Mouse (Mus musculus) heart, embryonic 16.5 days (tissue): ENCODE measurements around the gene Sik3. TPM values are rescaled to one million over a fixed set of nuclear protein-coding genes. Genes with fewer than 3 reads are reported as not detected.

Experiments used
- ATAC-seq: fragments of 200-750 bp; cut with Nextera tagmentation; replicated peaks from 2 replicates; pipeline ENCODE4 v1.8.0; 2017; ENCODE audit warnings: moderate number of reproducible peaks; ENCODE audit not compliant: insufficient read depth, low FRiP score; ENCODE audit errors: extremely low read depth
- H3K27ac ChIP-seq: fragments of 300-500 bp; sonication (generic); 2 replicates; pipeline ENCODE4 v1.5.1; 2014; ENCODE audit warnings: mild to moderate bottlenecking, low read length, control low read depth, moderate library complexity
- H3K27me3 ChIP-seq: fragments of 300-500 bp; sonication (generic); 2 replicates; pipeline ENCODE4 v1.6.1; 2014; ENCODE audit warnings: low read length, mixed read lengths; ENCODE audit not compliant: control insufficient read depth, insufficient read depth
- H3K36me3 ChIP-seq: fragments of 300-500 bp; sonication (generic); 2 replicates; pipeline ENCODE4 v1.6.1; 2014; ENCODE audit not compliant: control insufficient read depth, insufficient read depth
- H3K4me1 ChIP-seq: fragments of 300-500 bp; sonication (generic); 2 replicates; pipeline ENCODE4 v1.6.1; 2014; ENCODE audit warnings: low read length, mixed read lengths; ENCODE audit not compliant: control insufficient read depth, insufficient read depth
- H3K4me2 ChIP-seq: fragments of 300-500 bp; sonication (generic); 2 replicates; pipeline ENCODE4 v1.6.1; 2014; ENCODE audit warnings: low read depth, mild to moderate bottlenecking, control low read depth, low read length
- H3K4me3 ChIP-seq: fragments of 300-500 bp; sonication (generic); 2 replicates; pipeline ENCODE4 v1.5.1; 2014; ENCODE audit warnings: mild to moderate bottlenecking, control low read depth, low read length
- H3K9ac ChIP-seq: fragments of 300-500 bp; sonication (generic); 2 replicates; pipeline ENCODE4 v1.6.1; 2014; ENCODE audit warnings: low read length, control low read depth
- H3K9me3 ChIP-seq: fragments of 300-500 bp; sonication (generic); replicated peaks from 2 replicates; pipeline ENCODE4 v1.6.1; 2016; ENCODE audit warnings: low read length; ENCODE audit not compliant: control insufficient read depth
- WGBS: fragments of 180-500 bp; shearing (Covaris S2); extraction: QIAGEN DNeasy Blood & Tissue Kit; methylation state at CpG from one replicate; pipeline ENCODE4 v1.1.7; 2014; 5-methylcytosine and 5-hydroxymethylcytosine counted together
- polyA plus RNA-seq: library from polyadenylated mRNA; unstranded; fragments of >200 nt; fragmentation: Nextera tagmentation; extraction: Ambion mirVana; gene quantifications from 2 replicates; pipeline ENCODE4 v1.2.1, GENCODE M21; 2015

Gene Sik3
- polyA plus RNA-seq, 1 experiment from 2014 or later: 5.1 TPM

- Histone ChIP-seq H3K27ac (no peak overlapping the region), H3K27me3 (peaks cover 16% of the 10 kb centered on the region), H3K4me3 (no peak overlapping the region), H3K36me3 (no peaks in the 10 kb centered on the region), H3K9ac (no peak overlapping the region), H3K4me2 (no peak overlapping the region), H3K9me3 (no peaks in the 10 kb centered on the region), H3K4me1 (peaks cover 6% of the 10 kb centered on the region)
- ATAC-seq: no peak
- 78% methylated on average over 5 of the region's 5 CpGs for WGBS
Measured at GRCm38 (mm10) chr9:46269125-46269524, 256.5 kb downstream of the Sik3 start.

- Histone ChIP-seq H3K9me3 (no peaks in the 10 kb centered on the region), H3K27me3 (peaks cover 16% of the 10 kb centered on the region), H3K4me2 (no peak overlapping the region), H3K4me3 (no peak overlapping the region), H3K27ac (no peak overlapping the region), H3K9ac (no peak overlapping the region), H3K4me1 (peaks cover 9% of the 10 kb centered on the region), H3K36me3 (peaks cover 12% of the 10 kb centered on the region)
- ATAC-seq: no peak
- 81% methylated on average over 4 of the region's 4 CpGs for WGBS
Measured at GRCm38 (mm10) chr9:46270782-46271181, 258.2 kb downstream of the Sik3 start.

GRCm38 (mm10) chr9:46272070-46272469 lies 259.4 kb downstream of the Sik3 start:
- H3K4me3 ChIP-seq: peak overlapping the region; percentile 95
- peaks cover 16% of the 10 kb centered on the region for H3K27me3 ChIP-seq
- 0 out of 2 replicates have a peak, but pooled peaks have one; percentile 31 for ATAC-seq
- WGBS: 71% methylated on average over 9 of the region's 9 CpGs
- H3K36me3 ChIP-seq: peaks cover 21% of the 10 kb centered on the region
- H3K4me1 ChIP-seq: peaks cover 9% of the 10 kb centered on the region
- peak overlapping the region; percentile 69 for H3K4me2 ChIP-seq
- no peaks in the 10 kb centered on the region for H3K9me3 ChIP-seq
- H3K27ac ChIP-seq: no peak overlapping the region
- no peak overlapping the region for H3K9ac ChIP-seq

GRCm38 (mm10) chr9:46272677-46273454 lies 260.2 kb downstream of the Sik3 start, which contains the start of gene Zpr1:
Zpr1 (plus strand) TSS chr9:46273064.
- Histone ChIP-seq H3K27ac (peak within 1 kb of the TSS; percentile 67), H3K36me3 (peaks cover 26% of the 10 kb centered on the region), H3K4me2 (peak within 1 kb of the TSS; percentile 89), H3K4me3 (peak within 1 kb of the TSS; percentile 95), H3K9ac (peak within 1 kb of the TSS; percentile 83), H3K4me1 (peaks cover 9% of the 10 kb centered on the region), H3K27me3 (peaks cover 16% of the 10 kb centered on the region), H3K9me3 (no peaks in the 10 kb centered on the region)
- peak; percentile 90 for ATAC-seq
- WGBS: 5% methylated on average over 42 of the region's 45 CpGs

Other genes with a start within 250 kb of the Sik3 start
- 14.3 and 14.7 TPM in 2 replicates for gene Cep164, start 184.1 kb upstream of the Sik3 start, polyA plus RNA-seq
- gene Bace1, start 174.2 kb upstream of the Sik3 start, polyA plus RNA-seq: 20.0 and 23.8 TPM in 2 replicates
- 18.7 and 19.9 TPM in 2 replicates for gene Pcsk7, start 106.3 kb upstream of the Sik3 start, polyA plus RNA-seq
- 38.0 and 42.3 TPM in 2 replicates for gene Rnf214, start 105.9 kb upstream of the Sik3 start, polyA plus RNA-seq
- gene Tagln, start 76.8 kb upstream of the Sik3 start, polyA plus RNA-seq: 77.9 and 86.2 TPM in 2 replicates
- 36.9 and 38.3 TPM in 2 replicates for gene Sidt2, start 57.6 kb upstream of the Sik3 start, polyA plus RNA-seq
- gene Pafah1b2, start 130 bp upstream of the Sik3 start, polyA plus RNA-seq: 110 and 131 TPM in 2 replicates
- gene Apoa1, start 215.8 kb downstream of the Sik3 start, polyA plus RNA-seq: 5.8 and 20.1 TPM in 2 replicates
- 0.89 TPM in 1 of 2 replicates, not detected in the other for gene Apoc3, start 222.8 kb downstream of the Sik3 start, polyA plus RNA-seq
- 1.3 TPM in 1 of 2 replicates, not detected in the other for gene Apoa4, start 227.9 kb downstream of the Sik3 start, polyA plus RNA-seq